Mouse (Mus musculus) adrenal gland, postnatal 4 days (tissue): ENCODE results near the gene Pde6b. TPM values are rescaled to one million over a fixed set of nuclear protein-coding genes. Genes with fewer than 3 reads are reported as not detected.
A peak's percentile ranks its signal among the peaks of the same experiment; 100 is the strongest.

Source experiments
- DNase-seq, 2 experiments: peaks; one replicate each; pipeline ENCODE4 v3.0.0; 2021 to 2022; ENCODE audit warnings: low spot score in 2 of 2, mixed read lengths in 2 of 2
- total RNA-seq, 2 experiments: library from RNA; stranded (reverse); gene quantifications; 2 replicates each; pipeline ENCODE4 v1.2.3; 2021

Gene Pde6b
- total RNA-seq, 2 experiments from 2014 or later: not detected

GRCm38 (mm10) chr5:108461082-108462065 lies 73.2 kb downstream of the Pde6b start, which contains the start of gene Pcgf3:
Gene Pcgf3, plus strand, starts transcription at chr5:108461232.
- DNase-seq: peak; percentile 92

- DNase-seq: no peak
Observed at GRCm38 (mm10) chr5:108462446-108462845, 74.3 kb downstream of the Pde6b start.

- DNase-seq: no peak
Observed at GRCm38 (mm10) chr5:108465131-108465891, 77.1 kb downstream of the Pde6b start.

- no peak for DNase-seq
Observed at GRCm38 (mm10) chr5:108466647-108467046, 78.5 kb downstream of the Pde6b start.

GRCm38 (mm10) chr5:108469617-108470016 lies 81.4 kb downstream of the Pde6b start:
- no peak for DNase-seq

DNA sequence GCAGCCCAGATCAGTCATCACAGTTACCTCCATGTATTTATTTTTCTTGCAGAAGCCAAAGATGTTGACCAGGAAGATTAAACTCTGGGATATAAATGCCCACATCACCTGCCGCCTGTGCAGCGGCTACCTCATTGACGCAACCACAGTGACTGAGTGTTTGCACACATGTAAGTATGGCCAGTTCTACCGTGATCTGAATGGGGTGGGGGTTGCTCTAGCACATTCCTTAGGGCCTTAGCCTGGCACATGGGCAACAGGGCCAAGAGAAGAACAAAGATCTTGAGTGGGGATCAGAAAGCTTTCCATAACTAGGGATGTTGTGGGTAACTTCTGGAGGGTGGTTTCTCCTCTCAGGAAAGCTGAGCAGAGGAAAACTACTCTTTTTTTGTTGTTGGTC lies 85.5 kb downstream of the Pde6b start:
- no peak for DNase-seq

- no peak for DNase-seq
Observed at GRCm38 (mm10) chr5:108475977-108476376, 87.8 kb downstream of the Pde6b start.

Other genes with a start within 250 kb of the Pde6b start
- 10 to 100 TPM; 38.8 to 39.8 TPM for gene Dr1, start 119.5 kb upstream of the Pde6b start, total RNA-seq
- gene Pigg, start 75.8 kb upstream of the Pde6b start, total RNA-seq: 1 to 10 TPM; 9.2 to 9.8 TPM
- gene Gm42517, start 20.5 kb upstream of the Pde6b start, total RNA-seq: under 1 TPM; 0.53 to 0.76 TPM
- 100 to 1,000 TPM; 291 to 308 TPM for gene Atp5k, start 46.1 kb downstream of the Pde6b start, total RNA-seq
- 1 to 10 TPM; 2.3 to 2.4 TPM for gene Mfsd7a, start 60.5 kb downstream of the Pde6b start, total RNA-seq
- gene Pcgf3, start 72.8 kb downstream of the Pde6b start, total RNA-seq: 10 to 100 TPM; 57.1 to 57.6 TPM
- 10 to 100 TPM in 1 of 2 experiments, 1 to 10 TPM in 1; 8.7 to 13.1 TPM for gene Cplx1, start 161.6 kb downstream of the Pde6b start, total RNA-seq
- 10 to 100 TPM; 88.6 to 95.3 TPM for gene Gak, start 241.4 kb downstream of the Pde6b start, total RNA-seq
- gene Tmem175, start 241.4 kb downstream of the Pde6b start, total RNA-seq: 10 to 100 TPM; 28.0 to 30.1 TPM